Mouse (Mus musculus) MEL (cell line): ENCODE data around the gene Rpn2. TPM values are rescaled to one million over a fixed set of nuclear protein-coding genes. Genes with fewer than 3 reads are reported as not detected.

Experiments used
- DNase-seq: peaks from one replicate; pipeline ENCODE4 v3.0.0; 2011; ENCODE audit warnings: low read depth, low spot score
- H3K27ac ChIP-seq: 2 replicates; pipeline ENCODE4 v1.5.1; 2012; ENCODE audit warnings: low read depth, mild to moderate bottlenecking, control low read depth, low read length, moderate library complexity; ENCODE audit not compliant: control insufficient read depth
- H3K27me3 ChIP-seq, 2 experiments: fragments of 150-350 bp in 1 of 2; sonication (generic) in 1 of 2; 2 replicates each; pipeline ENCODE4 v1.6.1; 2012; ENCODE audit warnings: low read length in 2 of 2, mild to moderate bottlenecking in 2 of 2, improper control_type of control experiment in 1 of 2, moderate library complexity in 1 of 2; ENCODE audit not compliant: insufficient read depth in 2 of 2, control insufficient read depth in 1 of 2
- H3K36me3 ChIP-seq, 2 experiments: 2 replicates each; pipeline ENCODE4 v1.6.1; 2012 to 2014; ENCODE audit warnings: low read length in 2 of 2, improper control_type of control experiment in 1 of 2, inconsistent platforms in 1 of 2, mild to moderate bottlenecking in 1 of 2; ENCODE audit not compliant: insufficient read depth in 2 of 2, control insufficient read depth in 1 of 2
- H3K4me1 ChIP-seq, 2 experiments: fragments of 150-350 bp in 1 of 2; sonication (generic) in 1 of 2; 2 replicates each; pipeline ENCODE4 v1.6.1; 2012; ENCODE audit warnings: low read length in 2 of 2, improper control_type of control experiment in 1 of 2, mild to moderate bottlenecking in 1 of 2; ENCODE audit not compliant: insufficient read depth in 2 of 2, control insufficient read depth in 1 of 2
- H3K4me3 ChIP-seq, 2 experiments: fragments of 150-350 bp in 1 of 2; sonication (generic) in 1 of 2; 2 replicates each; pipeline ENCODE4 v1.5.1; 2012; ENCODE audit warnings: low read depth in 2 of 2, low read length in 2 of 2, mild to moderate bottlenecking in 2 of 2, moderate library complexity in 2 of 2, control low read depth in 1 of 2, improper control_type of control experiment in 1 of 2; ENCODE audit not compliant: control insufficient read depth in 1 of 2, insufficient read depth in 1 of 2
- H3K79me2 ChIP-seq: 2 replicates; pipeline ENCODE4 v1.6.1; 2012; ENCODE audit warnings: mild to moderate bottlenecking, low read length, moderate library complexity; ENCODE audit not compliant: control insufficient read depth, poor library complexity, insufficient read depth
- H3K9ac ChIP-seq: 2 replicates; pipeline ENCODE4 v1.6.1; 2012; ENCODE audit warnings: low read depth, mild to moderate bottlenecking, control low read depth, low read length, moderate library complexity; ENCODE audit not compliant: control insufficient read depth, poor library complexity, severe bottlenecking
- H3K9me3 ChIP-seq: fragments of 150-350 bp; sonication (generic); replicated peaks from 2 replicates; pipeline ENCODE4 v1.6.1; 2012; ENCODE audit warnings: mild to moderate bottlenecking, low read length, improper control_type of control experiment, moderate library complexity; ENCODE audit not compliant: insufficient read depth
- BHLHE40 ChIP-seq: IDR thresholded peaks from 2 replicates; pipeline ENCODE4 v1.6.1; 2012; ENCODE audit warnings: low read depth, mild to moderate bottlenecking, inconsistent platforms, low read length, improper control_type of control experiment, borderline replicate concordance
- CHD1 ChIP-seq: IDR thresholded peaks from 2 replicates; pipeline ENCODE4 v1.6.1; 2012; ENCODE audit warnings: low read depth, mild to moderate bottlenecking, inconsistent platforms, low read length, improper control_type of control experiment
- CHD2 ChIP-seq: IDR thresholded peaks from 2 replicates; pipeline ENCODE4 v1.6.1; 2011; ENCODE audit warnings: low read length, improper control_type of control experiment
- CTCF ChIP-seq, 3 experiments: IDR thresholded peaks in 2 of 3; conservative IDR thresholded peaks in 1 of 3; 2 replicates each; pipeline ENCODE4 v1.5.1; 2011 to 2012; ENCODE audit warnings: low read length in 3 of 3, low read depth in 2 of 3, mild to moderate bottlenecking in 2 of 3, improper control_type of control experiment in 1 of 3, inconsistent platforms in 1 of 3, mixed read lengths in 1 of 3, moderate library complexity in 1 of 3; ENCODE audit not compliant: control insufficient read depth in 1 of 3, insufficient read depth in 1 of 3, poor library complexity in 1 of 3, severe bottlenecking in 1 of 3
- E2F4 ChIP-seq: IDR thresholded peaks from 2 replicates; pipeline ENCODE4 v1.6.1; 2011; ENCODE audit warnings: low read depth, low read length, improper control_type of control experiment, borderline replicate concordance
- ELF1 ChIP-seq: IDR thresholded peaks from 2 replicates; pipeline ENCODE4 v1.6.1; 2014; ENCODE audit warnings: low read depth, mild to moderate bottlenecking, inconsistent platforms, low read length, improper control_type of control experiment, moderate library complexity
- EP300 ChIP-seq, 2 experiments: IDR thresholded peaks; 2 replicates each; pipeline ENCODE4 v1.6.1; 2011; ENCODE audit warnings: improper control_type of control experiment in 2 of 2, low read length in 2 of 2, low read depth in 1 of 2, mild to moderate bottlenecking in 1 of 2
- ETS1 ChIP-seq: IDR thresholded peaks from 2 replicates; pipeline ENCODE4 v1.6.1; 2012; ENCODE audit warnings: low read depth, mild to moderate bottlenecking, inconsistent platforms, low read length, improper control_type of control experiment, moderate library complexity
- GABPA ChIP-seq: IDR thresholded peaks from 2 replicates; pipeline ENCODE4 v1.6.1; 2012; ENCODE audit warnings: low read depth, mild to moderate bottlenecking, inconsistent platforms, low read length, improper control_type of control experiment, moderate library complexity
- HCFC1 ChIP-seq: IDR thresholded peaks from 2 replicates; pipeline ENCODE4 v1.6.1; 2012; ENCODE audit warnings: low read depth, mild to moderate bottlenecking, inconsistent platforms, low read length, improper control_type of control experiment, moderate library complexity
- JUND ChIP-seq: IDR thresholded peaks from 2 replicates; pipeline ENCODE4 v1.6.1; 2011; ENCODE audit warnings: low read depth, mild to moderate bottlenecking, improper control_type of control experiment, low read length
- KAT2A ChIP-seq: conservative IDR thresholded peaks from 2 replicates; pipeline ENCODE4 v1.6.1; 2012; ENCODE audit warnings: low read depth, low read length, improper control_type of control experiment, inconsistent platforms
- MAFK ChIP-seq: IDR thresholded peaks from 2 replicates; pipeline ENCODE4 v1.6.1; 2011; ENCODE audit warnings: low read depth, mild to moderate bottlenecking, low read length, improper control_type of control experiment, borderline replicate concordance
- MAZ ChIP-seq: IDR thresholded peaks from 2 replicates; pipeline ENCODE4 v1.6.1; 2012; ENCODE audit warnings: low read depth, mild to moderate bottlenecking, inconsistent platforms, low read length, improper control_type of control experiment
- MEF2A ChIP-seq: IDR thresholded peaks from 2 replicates; pipeline ENCODE4 v1.6.1; 2014; ENCODE audit warnings: low read depth, mild to moderate bottlenecking, inconsistent platforms, low read length, improper control_type of control experiment; ENCODE audit not compliant: poor library complexity, insufficient replicate concordance, severe bottlenecking; ENCODE audit errors: extremely low read depth
- MXI1 ChIP-seq: IDR thresholded peaks from 2 replicates; pipeline ENCODE4 v1.6.1; 2011; ENCODE audit warnings: mild to moderate bottlenecking, low read depth, low read length, improper control_type of control experiment
- MYC ChIP-seq: IDR thresholded peaks from 2 replicates; pipeline ENCODE4 v1.6.1; 2011; ENCODE audit warnings: low read depth, mild to moderate bottlenecking, low read length, improper control_type of control experiment, moderate library complexity
- NELFE ChIP-seq: IDR thresholded peaks from 2 replicates; pipeline ENCODE4 v1.6.1; 2011; ENCODE audit warnings: low read depth, low read length, improper control_type of control experiment
- NRF1 ChIP-seq: IDR thresholded peaks from 2 replicates; pipeline ENCODE4 v1.6.1; 2014; ENCODE audit warnings: low read depth, mild to moderate bottlenecking, inconsistent platforms, low read length, improper control_type of control experiment, moderate library complexity; ENCODE audit not compliant: poor library complexity, insufficient read depth, severe bottlenecking
- POLR2A ChIP-seq, 2 experiments: IDR thresholded peaks; 2 replicates each; pipeline ENCODE4 v1.6.1; 2011 to 2012; ENCODE audit warnings: low read length in 2 of 2, mild to moderate bottlenecking in 2 of 2, control low read depth in 1 of 2, improper control_type of control experiment in 1 of 2, low read depth in 1 of 2, moderate library complexity in 1 of 2; ENCODE audit not compliant: control insufficient read depth in 1 of 2, insufficient read depth in 1 of 2, poor library complexity in 1 of 2
- POLR2AphosphoS2 ChIP-seq: IDR thresholded peaks from 2 replicates; pipeline ENCODE4 v1.6.1; 2011; ENCODE audit warnings: low read length, improper control_type of control experiment
- POLR2AphosphoS5 ChIP-seq: IDR thresholded peaks from 2 replicates; pipeline ENCODE4 v1.6.1; 2012; ENCODE audit warnings: low read depth, borderline replicate concordance, mild to moderate bottlenecking, inconsistent platforms, low read length, moderate library complexity, mixed read lengths
- RCOR1 ChIP-seq: IDR thresholded peaks from 2 replicates; pipeline ENCODE4 v1.6.1; 2012; ENCODE audit warnings: low read depth, mild to moderate bottlenecking, inconsistent platforms, low read length, improper control_type of control experiment
- SIN3A ChIP-seq: IDR thresholded peaks from 2 replicates; pipeline ENCODE4 v1.6.1; 2012; ENCODE audit warnings: low read length, improper control_type of control experiment, inconsistent platforms
- SMC3 ChIP-seq: IDR thresholded peaks from 2 replicates; pipeline ENCODE4 v1.6.1; 2011; ENCODE audit warnings: low read depth, low read length, improper control_type of control experiment
- TAL1 ChIP-seq: IDR thresholded peaks from 2 replicates; pipeline ENCODE4 v1.6.1; 2012; ENCODE audit warnings: mild to moderate bottlenecking, inconsistent platforms, low read length, moderate library complexity, mixed read lengths
- TBP ChIP-seq: IDR thresholded peaks from 2 replicates; pipeline ENCODE4 v1.8.0; 2011; ENCODE audit warnings: low read depth, low read length, improper control_type of control experiment
- TCF12 ChIP-seq: IDR thresholded peaks from 2 replicates; pipeline ENCODE4 v1.6.1; 2014; ENCODE audit warnings: low read depth, mild to moderate bottlenecking, inconsistent platforms, low read length, improper control_type of control experiment, moderate library complexity
- UBTF ChIP-seq: IDR thresholded peaks from 2 replicates; pipeline ENCODE4 v1.6.1; 2012; ENCODE audit warnings: low read depth, mild to moderate bottlenecking, inconsistent platforms, low read length, improper control_type of control experiment, moderate library complexity, borderline replicate concordance; ENCODE audit not compliant: insufficient read depth
- USF1 ChIP-seq: IDR thresholded peaks from 2 replicates; pipeline ENCODE4 v1.6.1; 2014; ENCODE audit warnings: low read depth, mild to moderate bottlenecking, inconsistent platforms, low read length, improper control_type of control experiment, moderate library complexity
- USF2 ChIP-seq, 2 experiments: IDR thresholded peaks; 2 replicates each; pipeline ENCODE4 v1.6.1; 2011 to 2012; ENCODE audit warnings: improper control_type of control experiment in 2 of 2, low read length in 2 of 2, borderline replicate concordance in 1 of 2, inconsistent platforms in 1 of 2, low read depth in 1 of 2, mild to moderate bottlenecking in 1 of 2; ENCODE audit not compliant: insufficient read depth in 1 of 2
- ZKSCAN1 ChIP-seq: IDR thresholded peaks from 2 replicates; pipeline ENCODE4 v1.6.1; 2012; ENCODE audit warnings: low read depth, mild to moderate bottlenecking, inconsistent platforms, low read length, improper control_type of control experiment, moderate library complexity
- ZMIZ1 ChIP-seq: IDR thresholded peaks from 2 replicates; pipeline ENCODE4 v1.6.1; 2012; ENCODE audit warnings: low read depth, mild to moderate bottlenecking, inconsistent platforms, low read length, improper control_type of control experiment, moderate library complexity
- ZNF384 ChIP-seq: IDR thresholded peaks from 2 replicates; pipeline ENCODE4 v1.6.1; 2012; ENCODE audit warnings: low read depth, mild to moderate bottlenecking, inconsistent platforms, low read length, improper control_type of control experiment
- polyA plus RNA-seq, 2 experiments: library from polyadenylated mRNA; stranded (reverse) in 1 of 2; unstranded in 1 of 2; fragments of >175 nt in 1 of 2; fragments of >200 nt in 1 of 2; gene quantifications; 2 replicates each; pipeline versions ENCODE4 v1.2.1 to v1.2.4; 2012; ENCODE audit warnings: low replicate concordance in 2 of 2, low read depth in 1 of 2; ENCODE audit not compliant: insufficient read length in 2 of 2, insufficient read depth in 1 of 2, missing spikeins in 1 of 2
- total RNA-seq: library from RNA; depleted of rRNA; stranded (reverse); fragments of 300-350 nt; gene quantifications from 2 replicates; pipeline ENCODE4 v1.2.3, GENCODE M21; 2012; rRNA removed

The Rpn2 gene
- total RNA-seq (259 and 284 TPM in 2 replicates), polyA plus RNA-seq (100 to 1,000 TPM; 310 to 316 TPM)

DNA sequence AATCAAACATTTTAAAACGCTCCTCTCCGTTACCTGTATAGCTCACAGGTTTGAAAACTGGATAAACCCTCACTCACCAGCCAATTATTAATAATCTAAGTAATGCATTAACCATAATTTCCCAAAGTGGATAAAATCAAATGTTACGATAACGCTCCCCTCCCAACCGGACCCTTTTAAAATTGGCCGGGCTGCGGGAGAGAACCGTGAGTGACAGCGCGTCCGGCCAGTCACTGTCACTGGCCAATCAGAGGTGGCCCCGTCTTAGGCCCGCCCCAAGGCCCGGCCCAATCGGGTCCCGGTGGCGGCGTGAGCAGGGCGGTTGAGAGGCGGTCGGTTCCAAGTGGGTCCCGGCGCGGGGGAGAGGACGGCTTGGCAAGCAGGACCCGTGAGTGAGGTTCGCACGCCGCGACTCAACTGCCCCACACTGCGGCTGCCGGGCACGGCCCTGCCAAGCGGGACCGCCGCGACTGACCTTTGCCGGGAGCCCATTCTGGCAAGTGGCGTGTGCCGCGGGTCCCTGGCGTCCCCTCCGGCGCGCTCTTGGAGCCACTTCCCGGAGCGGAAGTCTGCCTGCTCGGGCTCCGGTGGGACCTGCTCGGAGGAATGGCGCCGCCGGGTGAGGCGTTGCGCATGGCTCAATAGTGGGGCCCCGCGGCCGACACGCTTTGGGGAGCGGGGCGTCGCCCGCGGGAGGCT lies at the start of gene Rpn2:
Rpn2 (plus strand) TSS at position 301 of the 699 bp plus-strand sequence.
- Histone ChIP-seq H3K9ac (peak within 1 kb of the TSS; percentile 98), H3K79me2 (peaks cover 36% of the 10 kb centered on the region), H3K4me1 (peaks cover 4 to 16% of the 10 kb centered on the region in 2 experiments), H3K36me3 (peaks cover 0 to 9% of the 10 kb centered on the region in 2 experiments; a peak in 3 of 4 replicates), H3K4me3 (peak within 1 kb of the TSS; percentile 80 to 98), H3K27ac (peak within 1 kb of the TSS; percentile 78), H3K9me3 (no peaks in the 10 kb centered on the region), H3K27me3 (no peaks in the 10 kb centered on the region; a peak in 1 of 4 replicates)
- peak; percentile 96 for DNase-seq
- TF ChIP-seq GABPA = no peak
- TF ChIP-seq HCFC1 = peak; percentile 78
- TF ChIP-seq BHLHE40 = no peak
- TF ChIP-seq MAFK = no peak
- TF ChIP-seq RCOR1 = no peak
- peak; percentile 48; the same call in 1 of the 2 replicates for TF ChIP-seq CHD2
- no peak for TF ChIP-seq JUND
- no peak; the same call in 1 of the 2 replicates for TF ChIP-seq KAT2A
- TF ChIP-seq ETS1 = no peak
- TF ChIP-seq CTCF (IDR thresholded peaks at IDR 0.05 in 2 of 3, conservative IDR thresholded peaks at IDR 0.05 in 1 of 3; ENCODE audit: control insufficient read depth in 1 of 3, insufficient read depth in 1 of 3, low read depth in 2 of 3, low read length in 3 of 3, poor library complexity in 1 of 3, severe bottlenecking in 1 of 3) = no peak; a peak in 1 of 6 replicates
- TF ChIP-seq ELF1 = no peak; the same call in 1 of the 2 replicates
- TF ChIP-seq POLR2AphosphoS5 = no peak
- TF ChIP-seq NELFE = peak; percentile 71
- peak; percentile 23; the same call in 1 of the 2 replicates for TF ChIP-seq NRF1
- TF ChIP-seq USF2 (IDR thresholded peaks at IDR 0.05; ENCODE audit: borderline replicate concordance in 1 of 2, insufficient read depth in 1 of 2, low read depth in 1 of 2, low read length in 2 of 2) = no peak
- TF ChIP-seq MEF2A = no peak
- peak; percentile 52; the same call in 1 of the 2 replicates for TF ChIP-seq TCF12
- TF ChIP-seq TAL1 = no peak
- no peak; a peak in 1 of 4 replicates for TF ChIP-seq EP300 (IDR thresholded peaks at IDR 0.05; ENCODE audit: low read depth in 1 of 2, low read length in 2 of 2)
- TF ChIP-seq SIN3A = peak; percentile 75
- 0 out of 2 replicates have a peak, but pooled peaks have one; percentile 43 for TF ChIP-seq MYC
- TF ChIP-seq ZMIZ1 = no peak; the same call in 1 of the 2 replicates
- TF ChIP-seq CHD1 = peak; percentile 99; the same call in 1 of the 2 replicates
- TF ChIP-seq ZKSCAN1 = no peak
- no peak for TF ChIP-seq TBP
- TF ChIP-seq ZNF384 = peak; percentile 61; the same call in 1 of the 2 replicates
- TF ChIP-seq E2F4 = no peak
- TF ChIP-seq MAZ = no peak; the same call in 1 of the 2 replicates
- TF ChIP-seq POLR2AphosphoS2 = peak; percentile 74; the same call in 1 of the 2 replicates
- TF ChIP-seq POLR2A (IDR thresholded peaks at IDR 0.05; ENCODE audit: control insufficient read depth in 1 of 2, insufficient read depth in 1 of 2, low read depth in 1 of 2, low read length in 2 of 2, poor library complexity in 1 of 2) = peak; percentile 82 to 90; a peak in 3 of 4 replicates
- peak; percentile 82 for TF ChIP-seq MXI1
- TF ChIP-seq UBTF = no peak
- no peak for TF ChIP-seq USF1
- TF ChIP-seq SMC3 = no peak
